ENCODE assay signal across 8 mouse cellular contexts in the genomic region with DNA sequence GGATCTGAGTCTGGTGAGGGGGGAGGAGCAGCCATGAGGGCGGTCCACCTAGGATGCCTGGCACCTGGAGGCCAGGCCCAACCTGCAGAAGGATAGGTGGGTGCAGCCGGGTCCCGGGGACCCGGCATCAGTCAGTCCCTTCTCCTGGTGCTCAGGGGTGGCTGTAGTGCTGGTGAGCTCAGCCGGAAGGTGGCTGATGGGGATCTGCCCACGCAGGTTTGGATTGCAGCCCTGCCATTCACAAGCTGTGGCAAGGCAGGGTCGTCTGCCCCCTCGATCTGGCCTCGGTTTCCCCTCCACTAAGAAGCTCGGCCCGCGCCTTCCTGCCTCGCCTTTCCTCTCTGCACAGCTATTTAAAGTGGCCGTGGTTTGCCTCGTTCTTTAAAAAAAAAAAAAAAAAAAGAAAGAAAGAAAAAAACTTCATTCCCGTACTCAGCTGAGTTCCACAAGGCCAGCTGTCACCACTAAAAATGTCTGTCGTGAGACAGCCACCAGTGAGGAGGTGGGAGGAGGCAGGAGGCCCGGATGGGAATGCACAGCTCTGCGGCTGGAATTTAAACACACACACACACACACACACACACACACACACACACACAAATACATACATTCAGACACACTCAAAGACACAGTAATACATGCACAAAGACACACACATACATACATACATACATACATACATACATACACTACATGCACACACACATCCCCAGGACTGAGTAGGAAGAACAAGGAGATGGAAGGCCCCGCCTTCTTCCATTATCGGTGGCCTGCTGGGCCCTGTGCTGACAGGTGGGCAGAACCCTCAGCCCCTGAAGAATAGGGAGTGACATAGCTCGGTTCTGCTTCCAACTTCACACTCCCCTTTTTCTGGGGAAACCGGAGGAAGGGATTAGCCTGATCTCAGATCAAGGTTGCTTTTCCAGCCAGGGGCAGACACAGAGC. TPM values are rescaled to one million over a fixed set of nuclear protein-coding genes. Genes with fewer than 3 reads are reported as not detected.
DNase-seq lines count a peak whose midpoint lies in the region; ATAC-seq and TF ChIP-seq lines count a peak whose summit lies in the region.

No protein-coding gene starts in this region.

- no peaks in the 10 kb centered on the region for H3K79me2 ChIP-seq in heart, adult 2 months (replicated peaks; ENCODE audit: control insufficient read depth, insufficient read depth, low read length)

- peaks cover 14% of the 10 kb centered on the region for H3K4me1 ChIP-seq in heart, embryonic 13.5 days
- no peaks in the 10 kb centered on the region for H3K4me1 ChIP-seq in heart, adult 2 months (ENCODE audit: control insufficient read depth, insufficient read depth, low read length)
- peaks cover 5% of the 10 kb centered on the region; the same call in 1 of the 2 replicates for H3K4me1 ChIP-seq in midbrain, embryonic 13.5 days (replicated peaks)
- no peaks in the 10 kb centered on the region for H3K4me1 ChIP-seq in midbrain, embryonic 15.5 days
- peaks cover 11% of the 10 kb centered on the region; the same call in 1 of the 2 replicates for H3K4me1 ChIP-seq in stomach, embryonic 16.5 days (ENCODE audit: control insufficient read depth, insufficient read depth, low read length)

- no peak overlapping the region for H3K4me3 ChIP-seq in heart, embryonic 13.5 days
- no peak overlapping the region for H3K4me3 ChIP-seq in heart, adult 2 months
- H3K4me3 ChIP-seq in midbrain, embryonic 13.5 days (replicated peaks), result no peak overlapping the region
- no peak overlapping the region for H3K4me3 ChIP-seq in midbrain, embryonic 15.5 days
- H3K4me3 ChIP-seq in stomach, embryonic 16.5 days (replicated peaks; ENCODE audit: low read length), result no peak overlapping the region

- intact Hi-C loops in heart, adult 2 months (cut with DNase I), result no loop called here

- no peak for TF ChIP-seq POLR2A in heart, adult 2 months (IDR thresholded peaks at IDR 0.05; ENCODE audit: insufficient read depth, low read depth, low read length)

- H3K27ac ChIP-seq in heart, embryonic 13.5 days (replicated peaks), result peak overlapping the region; percentile 61
- H3K27ac ChIP-seq in heart, adult 2 months, result no peak overlapping the region
- H3K27ac ChIP-seq in midbrain, embryonic 13.5 days, result no peak overlapping the region
- H3K27ac ChIP-seq in midbrain, embryonic 15.5 days, result no peak overlapping the region
- H3K27ac ChIP-seq in stomach, embryonic 16.5 days (ENCODE audit: low read length), result no peak overlapping the region

- no peak for TF ChIP-seq EP300 in heart, adult 2 months (IDR thresholded peaks at IDR 0.05; ENCODE audit: insufficient read depth, low read depth, low read length)

- no peaks in the 10 kb centered on the region for H3K9me3 ChIP-seq in heart, embryonic 13.5 days
- H3K9me3 ChIP-seq in midbrain, embryonic 13.5 days, result no peaks in the 10 kb centered on the region
- H3K9me3 ChIP-seq in midbrain, embryonic 15.5 days, result no peaks in the 10 kb centered on the region
- H3K9me3 ChIP-seq in stomach, embryonic 16.5 days (replicated peaks; ENCODE audit: control insufficient read depth, low read length), result no peaks in the 10 kb centered on the region

- H3K9ac ChIP-seq in heart, embryonic 13.5 days, result peak overlapping the region; percentile 71
- no peak overlapping the region for H3K9ac ChIP-seq in heart, adult 2 months (ENCODE audit: low read depth, low read length)
- H3K9ac ChIP-seq in midbrain, embryonic 13.5 days (replicated peaks), result no peak overlapping the region
- H3K9ac ChIP-seq in midbrain, embryonic 15.5 days, result no peak overlapping the region; the same call in 1 of the 2 replicates
- peak overlapping the region; percentile 46; the same call in 1 of the 2 replicates for H3K9ac ChIP-seq in stomach, embryonic 16.5 days (ENCODE audit: low read length)

- no peak for TF ChIP-seq CTCF in heart, adult 2 months (IDR thresholded peaks at IDR 0.05)

- H3K27me3 ChIP-seq in heart, embryonic 13.5 days (replicated peaks), result no peaks in the 10 kb centered on the region
- H3K27me3 ChIP-seq in heart, adult 2 months (ENCODE audit: control insufficient read depth, insufficient read depth, low read length), result no peaks in the 10 kb centered on the region
- H3K27me3 ChIP-seq in midbrain, embryonic 13.5 days, result no peaks in the 10 kb centered on the region
- H3K27me3 ChIP-seq in midbrain, embryonic 15.5 days (replicated peaks), result no peaks in the 10 kb centered on the region
- H3K27me3 ChIP-seq in stomach, embryonic 16.5 days (ENCODE audit: control insufficient read depth, insufficient read depth, low read length), result no peaks in the 10 kb centered on the region

- no peak for DNase-seq in heart, adult 2 months
- DNase-seq in layer of hippocampus, postnatal 25 days (ENCODE audit: extremely low spot score in 1 of 2, low spot score in 1 of 2), result peak; percentile 43 to 44
- no peak for DNase-seq in cerebellum, adult 11-12 months
- no peak for DNase-seq in cerebellum, postnatal 10 days

- WGBS in heart, embryonic 13.5 days, result 30% methylated on average over 23 of the region's 23 CpGs
- 29% methylated on average over 23 of the region's 23 CpGs for WGBS in heart, adult 2 months
- 50% methylated on average over 21 of the region's 23 CpGs for WGBS in midbrain, embryonic 13.5 days
- 50% methylated on average over 22 of the region's 23 CpGs for WGBS in midbrain, embryonic 15.5 days
- WGBS in stomach, embryonic 16.5 days, result 38% methylated on average over 23 of the region's 23 CpGs

- ATAC-seq in heart, embryonic 13.5 days (ENCODE audit: extremely low read depth, insufficient number of reproducible peaks, low FRiP score, low TSS enrichment), result no peak
- peak; percentile 53 for ATAC-seq in midbrain, embryonic 13.5 days
- no peak for ATAC-seq in midbrain, embryonic 15.5 days (replicated peaks)
- no peak for ATAC-seq in stomach, embryonic 16.5 days (ENCODE audit: insufficient read depth, low FRiP score)

- no peaks in the 10 kb centered on the region for H3K36me3 ChIP-seq in heart, embryonic 13.5 days
- H3K36me3 ChIP-seq in heart, adult 2 months (ENCODE audit: control insufficient read depth, insufficient read depth, low read length), result no peaks in the 10 kb centered on the region
- H3K36me3 ChIP-seq in midbrain, embryonic 13.5 days, result no peaks in the 10 kb centered on the region
- no peaks in the 10 kb centered on the region for H3K36me3 ChIP-seq in midbrain, embryonic 15.5 days (replicated peaks)
- no peaks in the 10 kb centered on the region for H3K36me3 ChIP-seq in stomach, embryonic 16.5 days (ENCODE audit: control insufficient read depth, insufficient read depth, low read length)

- H3K4me2 ChIP-seq in heart, embryonic 13.5 days, result peak overlapping the region; percentile 41
- no peak overlapping the region for H3K4me2 ChIP-seq in midbrain, embryonic 13.5 days (replicated peaks)
- H3K4me2 ChIP-seq in midbrain, embryonic 15.5 days, result no peak overlapping the region
- H3K4me2 ChIP-seq in stomach, embryonic 16.5 days (ENCODE audit: low read depth, low read length), result no peak overlapping the region

RNA-seq across cellular contexts. Expression of a gene that starts 29.9 kb away (rescaled TPM):
- 0.96 and 1.0 TPM in 2 replicates for polyA plus RNA-seq in heart, embryonic 13.5 days (2015; fragmentation: Nextera tagmentation; extraction: Ambion mirVana)
- 1 to 10 TPM; 2.8 to 3.0 TPM for total RNA-seq in heart, adult 2 months (2021)
- 3.4 and 5.6 TPM in 2 replicates for polyA plus RNA-seq in heart, adult 2 months (2012; rRNA removed)
- 1.8 and 2.0 TPM in 2 replicates for polyA plus RNA-seq in midbrain, embryonic 13.5 days (2015; fragmentation: Nextera tagmentation; extraction: Ambion mirVana)
- polyA plus RNA-seq in midbrain, embryonic 15.5 days (2015; fragmentation: Nextera tagmentation; extraction: Ambion mirVana), result 2.3 and 2.8 TPM in 2 replicates
- total RNA-seq in layer of hippocampus, postnatal 25 days (2021), result 10 to 100 TPM; 12.8 to 13.1 TPM
- 0.56 and 0.83 TPM in 2 replicates for polyA plus RNA-seq in stomach, embryonic 16.5 days (2015; fragmentation: Nextera tagmentation; extraction: Ambion mirVana)

Comparison
In these comparisons a context has a peak if more than half of its experiments do, and no peak if none do; other contexts are left out.
1. H3K9ac ChIP-seq: peak in heart, embryonic 13.5 days (single experiment) and stomach, embryonic 16.5 days (single experiment); none in heart, adult 2 months (single experiment), midbrain, embryonic 13.5 days (single experiment) and midbrain, embryonic 15.5 days (single experiment).
2. DNase-seq: peak in layer of hippocampus, postnatal 25 days (2 of 2); none in heart, adult 2 months (0 of 2), cerebellum, adult 11-12 months (single experiment) and cerebellum, postnatal 10 days (0 of 2).